Mouse (Mus musculus): Measurements from ENCODE around the gene Col12a1. TPM values are rescaled to one million over a fixed set of nuclear protein-coding genes. Genes with fewer than 3 reads are reported as not detected.

Gene Col12a1
- total RNA-seq, 4 experiments from 2014 or later, result 0.47 to 1.4 (median 0.74) TPM

GRCm38 (mm10) chr9:79605722-79606121, 112.9 kb downstream of the Col12a1 start:
- DNase-seq (ENCODE audit: low spot score), result no peak

- no peak for DNase-seq (ENCODE audit: low spot score)
Observed at GRCm38 (mm10) chr9:79604546-79604945, 114.1 kb downstream of the Col12a1 start.

- DNase-seq (ENCODE audit: low spot score), result no peak
Observed at GRCm38 (mm10) chr9:79603448-79603847, 115.2 kb downstream of the Col12a1 start.

- no peak for DNase-seq (ENCODE audit: low spot score)
Observed at GRCm38 (mm10) chr9:79600237-79600570, 118.4 kb downstream of the Col12a1 start.

- DNase-seq (ENCODE audit: low spot score), result no peak
Observed at GRCm38 (mm10) chr9:79599395-79600236, 119.0 kb downstream of the Col12a1 start.

GRCm38 (mm10) chr9:79598578-79598977, 120.1 kb downstream of the Col12a1 start:
- no peak for DNase-seq (ENCODE audit: low spot score)

- DNase-seq (ENCODE audit: low spot score), result no peak
Observed at GRCm38 (mm10) chr9:79586415-79587195, 132.0 kb downstream of the Col12a1 start.

- DNase-seq (ENCODE audit: low spot score), result no peak
Observed at GRCm38 (mm10) chr9:79566838-79567237, 151.8 kb downstream of the Col12a1 start.

GRCm38 (mm10) chr9:79553297-79553696, 165.3 kb downstream of the Col12a1 start:
- no peak for DNase-seq (ENCODE audit: low spot score)

Other genes starting within 250 kb of the Col12a1 start
- 1,000 to 10,000 TPM in 2 of 4 experiments, 100 to 1,000 TPM in 2; 847 to 1,031 (median 927) TPM for gene Cox7a2, start 41.0 kb upstream of the Col12a1 start, total RNA-seq (2022)
- 10 to 100 TPM; 65.8 to 70.2 (median 67.9) TPM for gene Tmem30a, start 74.7 kb upstream of the Col12a1 start, total RNA-seq (2022)